Mouse (Mus musculus) liver, embryonic 13.5 days (tissue): ENCODE measurements around the gene Slc11a2. TPM values are rescaled to one million over a fixed set of nuclear protein-coding genes. Genes with fewer than 3 reads are reported as not detected.

ENCODE experiments used
- ATAC-seq: fragments of 200-750 bp; cut with Nextera tagmentation; 2 replicates; pipeline ENCODE4 v1.8.0; 2017; ENCODE audit warnings: low read depth, mild to moderate bottlenecking, moderate number of reproducible peaks, moderate library complexity
- DNase-seq: peaks from one replicate; pipeline ENCODE4 v3.0.0; 2022
- H3K27ac ChIP-seq: fragments of 300-500 bp; sonication (generic); 2 replicates; pipeline ENCODE4 v1.5.1; 2015; ENCODE audit warnings: moderate library complexity, mild to moderate bottlenecking, inconsistent platforms
- H3K27me3 ChIP-seq: fragments of 300-500 bp; sonication (generic); 2 replicates; pipeline ENCODE4 v1.6.1; 2015; ENCODE audit warnings: mild to moderate bottlenecking, inconsistent platforms
- H3K36me3 ChIP-seq: fragments of 300-500 bp; sonication (generic); 2 replicates; pipeline ENCODE4 v1.6.1; 2015; ENCODE audit warnings: mild to moderate bottlenecking, inconsistent platforms
- H3K4me1 ChIP-seq: fragments of 300-500 bp; sonication (generic); replicated peaks from 2 replicates; pipeline ENCODE4 v1.6.1; 2015; ENCODE audit warnings: inconsistent platforms
- H3K4me2 ChIP-seq: fragments of 300-500 bp; sonication (generic); 2 replicates; pipeline ENCODE4 v1.6.1; 2015; ENCODE audit warnings: inconsistent platforms, mild to moderate bottlenecking, moderate library complexity
- H3K4me3 ChIP-seq: fragments of 300-500 bp; sonication (generic); replicated peaks from 2 replicates; pipeline ENCODE4 v1.5.1; 2015; ENCODE audit warnings: mild to moderate bottlenecking, inconsistent platforms
- H3K9ac ChIP-seq: fragments of 300-500 bp; sonication (generic); 2 replicates; pipeline ENCODE4 v1.6.1; 2015; ENCODE audit warnings: mild to moderate bottlenecking, inconsistent platforms
- H3K9me3 ChIP-seq: fragments of 300-500 bp; sonication (generic); replicated peaks from 2 replicates; pipeline ENCODE4 v1.6.1; 2016; ENCODE audit warnings: inconsistent platforms
- WGBS: fragments of 180-500 bp; shearing (Covaris S2); methylation state at CpG from one replicate; pipeline ENCODE4 v1.1.7; 2015; ENCODE audit not compliant: insufficient replicate concordance; 5-methylcytosine and 5-hydroxymethylcytosine counted together
- polyA plus RNA-seq: library from polyadenylated mRNA; unstranded; fragments of >200 nt; fragmentation: Nextera tagmentation; extraction: Ambion mirVana; gene quantifications from 2 replicates; pipeline ENCODE4 v1.2.1, GENCODE M21; 2015

Gene Slc11a2
- polyA plus RNA-seq, 1 experiment from 2014 or later, result 46.8 TPM

DNA sequence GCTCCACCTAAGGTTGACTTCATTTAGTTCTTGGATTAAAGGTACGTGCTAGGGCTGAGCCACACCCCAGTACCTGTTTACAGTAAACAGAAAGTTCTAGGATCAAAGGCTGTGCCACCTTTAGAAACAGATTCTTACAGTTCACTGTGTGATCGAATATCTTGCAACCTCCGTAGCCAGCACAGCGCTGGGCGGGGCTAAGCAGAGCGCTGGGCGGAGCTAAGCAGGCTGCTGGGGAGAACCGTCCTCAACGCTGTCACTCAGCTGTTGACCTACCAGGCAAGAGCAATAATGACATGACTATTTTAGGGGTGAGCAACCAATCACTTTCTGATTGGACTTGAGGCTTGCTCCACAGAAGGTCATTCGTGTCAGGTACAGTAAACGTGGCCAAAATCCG is 36.1 kb upstream of the Slc11a2 start:
- no peaks in the 10 kb centered on the region for H3K36me3 ChIP-seq
- 6% methylated on average over 12 of the region's 12 CpGs for WGBS
- H3K4me2 ChIP-seq, result peak overlapping the region; percentile 62
- ATAC-seq, result peak; percentile 77
- H3K27ac ChIP-seq, result peak overlapping the region; percentile 6; the same call in 1 of the 2 replicates
- 0 out of 2 replicates have a peak, but pooled peaks cover 8% of the 10 kb centered on the region for H3K27me3 ChIP-seq
- peak overlapping the region; percentile 29 for H3K4me3 ChIP-seq
- peak; percentile 74 for DNase-seq
- H3K9me3 ChIP-seq, result no peaks in the 10 kb centered on the region
- peak overlapping the region; percentile 33; the same call in 1 of the 2 replicates for H3K9ac ChIP-seq
- H3K4me1 ChIP-seq, result peaks cover 34% of the 10 kb centered on the region

DNA sequence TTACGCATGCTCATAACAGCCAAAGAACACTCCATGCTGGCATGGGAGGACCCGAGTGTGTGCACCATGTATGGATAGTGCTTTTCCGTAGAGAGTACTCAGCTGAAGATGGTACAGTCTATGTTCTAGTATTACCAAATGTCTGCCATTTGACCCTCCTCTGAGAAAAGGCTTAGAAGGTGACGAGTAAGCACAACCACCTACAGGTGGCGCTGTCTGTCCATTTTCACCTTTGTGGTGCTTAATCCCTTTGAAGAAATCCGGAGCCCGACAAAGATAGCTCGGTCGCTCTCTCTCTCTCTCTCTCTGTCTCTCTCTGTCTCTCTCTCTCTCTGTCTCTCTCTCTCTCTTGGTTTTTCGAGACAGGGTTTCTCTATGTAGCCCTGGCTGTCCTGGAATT is 33.2 kb upstream of the Slc11a2 start:
- peak; percentile 55 for DNase-seq
- H3K27me3 ChIP-seq, result 0 out of 2 replicates have a peak, but pooled peaks cover 8% of the 10 kb centered on the region
- no peaks in the 10 kb centered on the region for H3K9me3 ChIP-seq
- no peak overlapping the region for H3K9ac ChIP-seq
- WGBS, result 35% methylated on average over 10 of the region's 10 CpGs
- 0 out of 2 replicates have a peak, but pooled peaks have one; percentile 23 for ATAC-seq
- H3K4me3 ChIP-seq, result no peak overlapping the region
- peaks cover 31% of the 10 kb centered on the region for H3K4me1 ChIP-seq
- no peaks in the 10 kb centered on the region for H3K36me3 ChIP-seq
- H3K4me2 ChIP-seq, result peak overlapping the region; percentile 29; the same call in 1 of the 2 replicates
- no peak overlapping the region for H3K27ac ChIP-seq

DNA sequence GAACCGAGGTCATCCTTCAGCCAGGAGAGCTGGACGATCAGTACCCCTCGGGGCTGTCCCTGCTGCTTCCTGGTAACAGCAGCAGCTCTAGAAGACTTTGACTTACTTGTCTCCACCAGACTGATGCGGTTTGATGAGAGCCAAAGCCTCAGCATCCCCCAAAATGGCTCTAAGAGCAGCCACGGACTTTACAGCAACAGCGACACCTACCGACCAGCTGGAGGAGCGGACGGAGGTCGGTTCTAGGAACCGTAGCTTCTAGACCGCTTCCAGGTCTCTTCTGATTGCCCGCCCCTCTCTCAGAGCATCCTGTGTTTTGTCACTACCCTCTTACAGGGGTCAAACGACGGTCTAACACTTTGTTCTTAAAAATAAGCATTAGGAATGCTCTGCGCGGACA is 32.5 kb upstream of the Slc11a2 start:
- 0 out of 2 replicates have a peak, but pooled peaks cover 8% of the 10 kb centered on the region for H3K27me3 ChIP-seq
- H3K36me3 ChIP-seq, result no peaks in the 10 kb centered on the region
- H3K4me3 ChIP-seq, result no peak overlapping the region
- no peak overlapping the region for H3K9ac ChIP-seq
- DNase-seq (peak; percentile 58), ATAC-seq (peak; percentile 64)
- H3K4me2 ChIP-seq, result peak overlapping the region; percentile 29
- peaks cover 31% of the 10 kb centered on the region for H3K4me1 ChIP-seq
- no peaks in the 10 kb centered on the region for H3K9me3 ChIP-seq
- 7% methylated on average over 17 of the region's 17 CpGs for WGBS
- no peak overlapping the region for H3K27ac ChIP-seq

DNA sequence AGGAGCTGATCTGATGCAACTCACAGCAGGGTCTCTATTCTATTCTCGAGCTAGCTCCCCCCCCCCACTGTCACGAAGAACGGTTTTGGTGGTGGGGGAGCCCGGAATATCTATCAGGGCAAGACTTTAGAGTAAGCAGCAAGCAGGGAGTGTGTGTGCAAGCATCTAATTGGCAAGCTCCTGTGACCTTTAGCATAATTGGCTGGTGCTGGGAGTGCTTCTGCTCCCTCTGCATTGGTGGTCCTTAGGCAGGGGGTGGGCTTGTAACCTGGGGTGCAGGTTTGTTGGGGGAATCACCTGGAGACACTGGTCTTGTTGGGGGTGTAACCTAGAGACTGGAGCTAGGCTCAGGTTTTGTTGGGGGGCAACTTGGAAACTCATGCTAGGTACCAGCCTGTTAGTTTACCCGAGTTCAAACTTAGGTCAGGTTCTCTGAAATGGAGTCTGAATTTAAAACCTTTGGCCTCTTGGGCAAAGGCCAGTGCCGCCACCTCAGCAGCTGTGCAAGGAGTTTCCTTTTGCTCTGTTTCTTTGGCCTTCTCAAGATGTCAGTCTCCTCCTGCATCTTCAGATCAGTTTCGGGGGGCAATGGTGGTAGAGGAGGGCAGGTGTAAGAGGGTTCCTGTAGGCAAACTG is 31.6 kb upstream of the Slc11a2 start:
- WGBS, result 68% methylated on average over 7 of the region's 7 CpGs

DNA sequence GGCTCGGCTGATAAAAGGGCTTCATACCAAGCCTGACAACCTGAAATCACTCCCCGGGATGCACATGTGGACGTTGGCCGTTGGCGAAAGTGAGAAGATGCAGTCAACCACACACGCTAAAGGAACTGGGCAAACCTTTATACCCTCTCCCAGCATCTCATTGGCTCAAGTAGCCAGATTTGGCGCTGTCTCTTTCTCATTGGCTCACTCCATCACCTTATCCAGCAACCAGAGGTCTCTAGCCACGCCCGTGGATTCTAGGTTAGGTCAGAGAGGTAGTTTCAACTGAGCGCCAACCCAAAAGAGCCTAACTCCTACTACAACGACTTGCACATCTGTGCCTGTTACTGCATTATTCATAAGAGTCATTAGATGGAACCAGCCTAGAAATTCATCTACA is 27.6 kb upstream of the Slc11a2 start:
- peaks cover 8% of the 10 kb centered on the region for H3K4me1 ChIP-seq
- H3K4me3 ChIP-seq, result no peak overlapping the region
- WGBS, result 66% methylated on average over 11 of the region's 11 CpGs
- no peak overlapping the region for H3K27ac ChIP-seq
- DNase-seq (no peak), ATAC-seq (no peak)
- no peak overlapping the region for H3K4me2 ChIP-seq
- H3K9me3 ChIP-seq, result no peaks in the 10 kb centered on the region
- H3K27me3 ChIP-seq, result no peaks in the 10 kb centered on the region
- no peaks in the 10 kb centered on the region for H3K36me3 ChIP-seq
- no peak overlapping the region for H3K9ac ChIP-seq

More for the DNA sequence above, 31.6 kb upstream of the Slc11a2 start:
- H3K27ac ChIP-seq, result no peak overlapping the region
- no peak overlapping the region for H3K9ac ChIP-seq
- DNase-seq (no peak), ATAC-seq (no peak)
- no peaks in the 10 kb centered on the region for H3K9me3 ChIP-seq
- no peaks in the 10 kb centered on the region for H3K36me3 ChIP-seq
- no peak overlapping the region for H3K4me2 ChIP-seq
- no peak overlapping the region for H3K4me3 ChIP-seq
- H3K4me1 ChIP-seq, result peaks cover 27% of the 10 kb centered on the region
- H3K27me3 ChIP-seq, result 0 out of 2 replicates have a peak, but pooled peaks cover 8% of the 10 kb centered on the region

DNA sequence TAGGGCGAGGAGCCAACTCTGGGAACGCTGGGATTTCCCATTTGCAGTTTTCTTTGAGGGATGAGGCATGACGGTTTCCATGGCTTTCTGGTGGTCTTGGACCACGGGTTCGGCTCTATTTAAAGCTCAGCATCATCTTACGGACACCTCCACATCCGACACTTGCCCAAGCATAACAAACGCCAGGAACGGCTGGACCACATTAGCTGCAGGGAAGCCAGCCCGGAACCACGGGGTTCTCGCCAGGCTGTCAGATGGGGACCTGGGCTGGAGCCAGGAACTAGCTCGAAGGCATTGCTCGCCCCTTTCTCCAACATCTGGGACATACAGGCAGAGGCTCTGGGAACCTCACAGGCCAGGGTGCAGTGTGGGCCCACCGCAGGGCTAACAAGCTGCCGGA is 26.4 kb upstream of the Slc11a2 start:
- no peak overlapping the region for H3K4me3 ChIP-seq
- DNase-seq (no peak), ATAC-seq (no peak)
- no peaks in the 10 kb centered on the region for H3K27me3 ChIP-seq
- 76% methylated on average over 16 of the region's 16 CpGs for WGBS
- no peak overlapping the region for H3K27ac ChIP-seq
- no peak overlapping the region for H3K9ac ChIP-seq
- no peak overlapping the region for H3K4me2 ChIP-seq
- no peaks in the 10 kb centered on the region for H3K36me3 ChIP-seq
- no peaks in the 10 kb centered on the region for H3K9me3 ChIP-seq
- H3K4me1 ChIP-seq, result peaks cover 9% of the 10 kb centered on the region

DNA sequence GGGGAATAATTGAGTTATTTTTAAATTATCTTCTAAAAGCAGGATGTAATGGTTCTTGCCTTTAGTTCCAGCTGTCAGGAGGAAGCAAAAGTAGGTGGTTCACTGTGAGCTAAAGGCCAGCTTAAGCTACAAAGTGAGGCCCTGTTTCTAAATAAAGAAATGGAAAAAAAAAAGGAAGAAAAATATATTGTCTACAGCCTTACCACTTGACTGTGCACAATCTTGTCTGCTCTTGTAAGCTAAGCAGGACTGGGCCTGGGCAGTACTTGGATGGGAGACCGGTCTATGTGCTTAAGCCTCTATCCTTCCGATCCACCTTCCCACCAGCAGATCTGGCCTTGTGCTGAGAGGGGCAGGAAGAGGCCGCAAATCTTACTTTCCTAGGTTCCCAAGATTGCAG is 24.6 kb upstream of the Slc11a2 start:
- DNase-seq (no peak), ATAC-seq (no peak)
- H3K9me3 ChIP-seq, result no peaks in the 10 kb centered on the region
- 79% methylated on average over 3 of the region's 3 CpGs for WGBS
- peaks cover 9% of the 10 kb centered on the region for H3K4me1 ChIP-seq
- H3K27me3 ChIP-seq, result no peaks in the 10 kb centered on the region
- H3K9ac ChIP-seq, result no peak overlapping the region
- no peaks in the 10 kb centered on the region for H3K36me3 ChIP-seq
- no peak overlapping the region for H3K27ac ChIP-seq
- H3K4me2 ChIP-seq, result no peak overlapping the region
- no peak overlapping the region for H3K4me3 ChIP-seq

DNA sequence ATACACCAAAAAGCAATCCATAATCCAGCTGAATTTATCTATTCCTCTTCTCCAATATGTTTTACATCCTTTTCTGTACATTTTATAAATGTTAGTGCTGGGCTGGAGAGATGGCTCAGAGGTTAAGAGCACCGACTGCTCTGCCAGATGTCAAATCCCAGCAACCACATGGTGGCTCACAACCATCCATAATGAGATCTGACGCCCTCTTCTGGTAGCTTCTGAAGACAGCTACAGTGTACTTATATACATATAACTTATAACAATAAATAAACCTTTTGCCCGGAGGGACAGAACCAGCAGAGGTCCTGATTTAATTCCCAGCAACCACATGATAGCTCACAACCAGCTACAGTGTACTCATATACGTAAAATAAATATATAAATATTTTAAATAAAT is 23.7 kb upstream of the Slc11a2 start:
- DNase-seq (no peak), ATAC-seq (no peak)
- H3K27ac ChIP-seq, result no peak overlapping the region
- no peaks in the 10 kb centered on the region for H3K9me3 ChIP-seq
- no peaks in the 10 kb centered on the region for H3K27me3 ChIP-seq
- H3K9ac ChIP-seq, result no peak overlapping the region
- H3K4me1 ChIP-seq, result peaks cover 18% of the 10 kb centered on the region
- H3K4me3 ChIP-seq, result no peak overlapping the region
- 70% methylated on average over 4 of the region's 4 CpGs for WGBS
- no peaks in the 10 kb centered on the region for H3K36me3 ChIP-seq
- H3K4me2 ChIP-seq, result no peak overlapping the region

DNA sequence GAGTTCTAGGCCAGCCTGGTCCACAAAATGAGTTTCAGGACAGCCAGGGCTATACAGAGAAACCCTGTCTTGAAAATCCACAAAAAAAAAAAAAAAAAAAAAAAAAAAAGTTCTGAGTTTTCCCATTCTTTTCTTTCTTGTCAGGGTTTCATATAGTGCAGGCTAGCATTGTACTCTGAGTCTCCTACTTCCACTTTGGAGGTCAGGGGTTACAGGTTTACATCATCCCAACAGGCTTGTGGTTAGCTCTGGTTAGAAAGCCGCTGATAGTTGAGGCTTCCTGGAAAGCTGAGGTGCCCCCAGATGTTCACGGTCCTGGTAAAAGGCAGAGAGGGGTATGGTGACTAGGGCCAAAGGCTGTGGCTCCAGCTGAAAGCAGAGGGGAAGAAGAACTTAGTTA is 22.0 kb upstream of the Slc11a2 start:
- Histone ChIP-seq H3K36me3 (no peaks in the 10 kb centered on the region), H3K9ac (no peak overlapping the region), H3K4me1 (peaks cover 24% of the 10 kb centered on the region), H3K27ac (no peak overlapping the region), H3K4me2 (no peak overlapping the region), H3K4me3 (no peak overlapping the region), H3K9me3 (no peaks in the 10 kb centered on the region), H3K27me3 (no peaks in the 10 kb centered on the region)
- WGBS, result 4% methylated on average over 2 of the region's 2 CpGs
- ATAC-seq (no peak), DNase-seq (no peak)

DNA sequence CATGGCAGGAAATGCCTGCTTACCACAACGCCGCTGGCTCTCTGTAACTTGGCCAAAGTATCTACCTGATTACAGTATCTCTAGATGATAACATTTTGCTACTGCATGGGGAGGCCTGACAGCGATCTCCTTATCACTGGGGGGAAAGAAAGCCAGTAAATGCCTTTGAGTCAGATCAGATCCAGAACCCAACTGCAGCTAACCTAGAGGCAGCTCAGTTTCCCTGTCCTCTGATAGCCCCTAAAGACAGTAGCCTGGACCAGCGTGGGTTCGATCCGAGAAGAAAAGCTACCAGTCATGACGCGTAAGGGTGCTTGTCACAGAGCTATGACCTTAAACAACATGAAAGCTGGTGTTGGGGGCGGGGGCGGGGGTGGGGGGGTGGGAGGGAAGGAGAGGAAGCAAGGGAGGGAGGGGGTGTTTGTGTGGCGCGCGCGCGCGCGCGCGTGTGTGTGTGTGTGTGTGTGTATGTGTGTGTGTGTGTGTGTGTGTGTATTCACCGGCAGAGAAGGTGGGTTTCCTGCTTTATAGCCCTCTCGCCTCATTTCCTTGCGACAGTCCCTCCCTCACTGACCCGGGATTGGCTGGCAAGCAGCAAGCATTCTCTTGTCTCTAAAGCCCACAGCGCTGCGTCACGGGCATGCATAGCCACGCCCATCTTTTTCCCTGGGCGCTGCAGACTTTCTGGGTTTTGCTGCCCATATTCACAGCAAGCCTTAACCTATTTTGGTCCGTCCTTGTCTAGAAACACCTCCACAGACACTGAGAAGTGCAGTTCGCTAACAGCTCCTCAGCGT is 18.5 kb upstream of the Slc11a2 start:
- DNase-seq, result peak; percentile 71
- Histone ChIP-seq H3K9ac (peak overlapping the region; percentile 70), H3K36me3 (no peaks in the 10 kb centered on the region), H3K9me3 (no peaks in the 10 kb centered on the region), H3K27ac (peak overlapping the region; percentile 76), H3K4me2 (peak overlapping the region; percentile 76), H3K4me3 (peak overlapping the region; percentile 57), H3K4me1 (peaks cover 21% of the 10 kb centered on the region), H3K27me3 (no peaks in the 10 kb centered on the region)
- under 1% methylated on average over 24 of the region's 31 CpGs for WGBS
- peak; percentile 93 for ATAC-seq

DNA sequence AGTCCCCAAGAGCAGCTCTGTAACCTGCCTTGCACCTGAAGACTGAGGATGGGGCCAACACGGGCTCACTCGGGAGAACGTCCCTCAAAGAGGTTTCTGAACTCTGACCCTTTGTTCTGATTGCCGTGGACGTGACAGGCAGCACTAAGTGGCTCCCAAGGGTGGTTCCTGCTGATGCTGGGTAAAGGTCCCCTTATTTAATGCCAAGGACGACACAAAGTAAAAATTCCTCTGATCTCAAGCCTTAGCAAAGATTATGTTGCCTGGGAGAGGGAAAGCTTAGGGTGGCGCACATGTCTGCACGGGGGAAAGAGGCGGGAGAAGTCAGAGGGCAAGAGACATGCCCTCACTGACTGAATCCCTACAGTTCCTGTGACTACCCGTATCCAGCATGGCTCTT is 11.6 kb upstream of the Slc11a2 start:
- no peaks in the 10 kb centered on the region for H3K27me3 ChIP-seq
- H3K4me1 ChIP-seq, result peaks cover 25% of the 10 kb centered on the region
- no peak overlapping the region for H3K27ac ChIP-seq
- H3K36me3 ChIP-seq, result no peaks in the 10 kb centered on the region
- ATAC-seq (no peak), DNase-seq (no peak)
- no peak overlapping the region for H3K9ac ChIP-seq
- H3K9me3 ChIP-seq, result no peaks in the 10 kb centered on the region
- H3K4me2 ChIP-seq, result no peak overlapping the region
- WGBS, result 62% methylated on average over 10 of the region's 10 CpGs
- no peak overlapping the region for H3K4me3 ChIP-seq
